Mouse (Mus musculus): ENCODE measurements at regions not wholly inside any gene's neighbourhood (a gene's known extent, or its start where the extent isn't known, plus 50 kb on each side); places are given as distances from the start of the nearest gene placed in this dataset.

- TF ChIP-seq POLR2A (IDR thresholded peaks at IDR 0.05; ENCODE audit: low read depth, low read length) (no peak), CTCF (IDR thresholded peaks at IDR 0.05; ENCODE audit: extremely low read depth, insufficient read length, insufficient replicate concordance, low read depth, low read length) (no peak)
Measured at GRCm38 (mm10) chr1:79982678-79983280, 121.8 kb upstream of the Serpine2 start.

Measured in small intestine, adult 2 months (tissue).